Comparison of ENCODE assay signal across 24 mouse cellular contexts in the genomic region with DNA sequence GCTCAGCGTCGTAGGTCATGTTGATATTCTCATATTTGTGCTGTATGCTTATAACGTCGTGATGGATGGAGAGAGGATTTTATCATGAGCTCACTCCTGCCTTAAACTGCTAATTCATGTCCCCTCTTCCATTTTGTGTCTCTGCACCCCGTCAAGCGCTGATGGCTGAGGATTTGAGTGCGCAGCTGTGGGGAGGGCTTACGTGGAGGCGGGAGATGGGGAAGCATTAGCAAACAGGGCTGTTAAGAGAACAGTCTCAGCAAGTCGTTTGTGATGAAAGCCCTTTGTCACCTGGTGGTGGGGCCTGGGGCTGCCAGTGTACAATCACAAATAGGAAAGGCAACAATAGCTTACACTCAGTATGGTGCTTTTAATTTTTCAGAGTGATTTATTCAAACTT.
DNase-seq lines count a peak whose midpoint lies in the region; ATAC-seq and TF ChIP-seq lines count a peak whose summit lies in the region.
"Had no signal": no experiment of that assay in that cellular context is flagged by ENCODE, and none has a peak within 500 bp of the region (broad histone marks: within the 10 kb centered on the region; RNA-seq: fewer than 3 reads in every experiment).

No protein-coding gene starts in this region.

- peak; percentile 43; the same call in 1 of the 2 replicates for ATAC-seq in forebrain, embryonic 13.5 days
- ATAC-seq in forebrain, embryonic 11.5 days (replicated peaks; ENCODE audit: low FRiP score), result no peak
- ATAC-seq in hindbrain, embryonic 16.5 days, result 0 out of 2 replicates have a peak, but pooled peaks have one; percentile 29
- no peak for ATAC-seq in hindbrain, embryonic 12.5 days (ENCODE audit: low FRiP score)
- no peak for ATAC-seq in midbrain, postnatal 0 days (ENCODE audit: low FRiP score)
- ATAC-seq in midbrain, embryonic 11.5 days (ENCODE audit: low FRiP score), result no peak
- ATAC-seq in neural tube, embryonic 15.5 days (ENCODE audit: low FRiP score), result no peak; the same call in 1 of the 2 replicates
- ATAC-seq: intestine, embryonic 15.5 days had no signal

- peaks cover 31% of the 10 kb centered on the region for H3K4me1 ChIP-seq in forebrain, embryonic 13.5 days
- H3K4me1 ChIP-seq in forebrain, embryonic 11.5 days (replicated peaks; ENCODE audit: control insufficient read depth, insufficient read depth, low read length), result 0 out of 2 replicates have a peak, but pooled peaks cover 5% of the 10 kb centered on the region
- peaks cover 17% of the 10 kb centered on the region for H3K4me1 ChIP-seq in hindbrain, embryonic 16.5 days (ENCODE audit: control insufficient read depth, insufficient read depth, low read depth, low read length)
- peaks cover 9% of the 10 kb centered on the region for H3K4me1 ChIP-seq in hindbrain, embryonic 12.5 days
- H3K4me1 ChIP-seq in midbrain, postnatal 0 days (ENCODE audit: insufficient read depth, low read length), result no peaks in the 10 kb centered on the region
- H3K4me1 ChIP-seq in midbrain, embryonic 11.5 days (ENCODE audit: control insufficient read depth, insufficient read depth, low read length), result peaks cover 8% of the 10 kb centered on the region
- H3K4me1 ChIP-seq in neural tube, embryonic 15.5 days, result peaks cover 18% of the 10 kb centered on the region
- H3K4me1 ChIP-seq: embryonic facial prominence, embryonic 13.5 days; heart, embryonic 13.5 days; intestine, embryonic 15.5 days; limb, embryonic 12.5 days; liver, embryonic 15.5 days had no signal

- H3K27ac ChIP-seq in forebrain, embryonic 13.5 days, result no peak overlapping the region
- H3K27ac ChIP-seq in forebrain, embryonic 11.5 days (ENCODE audit: low read depth, low read length), result no peak overlapping the region
- no peak overlapping the region for H3K27ac ChIP-seq in hindbrain, embryonic 16.5 days (ENCODE audit: low read depth, low read length)
- H3K27ac ChIP-seq in hindbrain, embryonic 12.5 days, result no peak overlapping the region
- H3K27ac ChIP-seq in midbrain, postnatal 0 days (ENCODE audit: low read depth, low read length), result no peak overlapping the region
- H3K27ac ChIP-seq in midbrain, embryonic 11.5 days (ENCODE audit: low read depth, low read length), result no peak overlapping the region
- H3K27ac ChIP-seq in neural tube, embryonic 15.5 days (replicated peaks), result peak overlapping the region; percentile 38
- H3K27ac ChIP-seq: embryonic facial prominence, embryonic 13.5 days; heart, embryonic 13.5 days; intestine, embryonic 15.5 days; limb, embryonic 12.5 days; liver, embryonic 15.5 days; midbrain, embryonic 10.5 days had no signal

- 35% methylated on average over 10 of the region's 10 CpGs for WGBS in forebrain, embryonic 13.5 days
- 45% methylated on average over 10 of the region's 10 CpGs for WGBS in forebrain, embryonic 11.5 days
- 31% methylated on average over 10 of the region's 10 CpGs for WGBS in hindbrain, embryonic 16.5 days
- 54% methylated on average over 10 of the region's 10 CpGs for WGBS in hindbrain, embryonic 12.5 days
- WGBS in midbrain, postnatal 0 days, result 34% methylated on average over 10 of the region's 10 CpGs
- WGBS in midbrain, embryonic 11.5 days, result 52% methylated on average over 10 of the region's 10 CpGs
- 24% methylated on average over 10 of the region's 10 CpGs for WGBS in neural tube, embryonic 15.5 days

- H3K27me3 ChIP-seq in forebrain, embryonic 13.5 days, result peaks cover 31% of the 10 kb centered on the region
- no peaks in the 10 kb centered on the region for H3K27me3 ChIP-seq in forebrain, embryonic 11.5 days (ENCODE audit: control insufficient read depth, insufficient read depth, low read length)
- H3K27me3 ChIP-seq in hindbrain, embryonic 16.5 days (replicated peaks; ENCODE audit: control insufficient read depth, insufficient read depth, low read length), result no peaks in the 10 kb centered on the region; the same call in 1 of the 2 replicates
- H3K27me3 ChIP-seq in hindbrain, embryonic 12.5 days, result peaks cover 5% of the 10 kb centered on the region; the same call in 1 of the 2 replicates
- H3K27me3 ChIP-seq in midbrain, postnatal 0 days (ENCODE audit: insufficient read depth, low read length), result no peaks in the 10 kb centered on the region
- peaks cover 6% of the 10 kb centered on the region; the same call in 1 of the 2 replicates for H3K27me3 ChIP-seq in midbrain, embryonic 11.5 days (ENCODE audit: control insufficient read depth, insufficient read depth, low read length)
- 0 out of 2 replicates have a peak, but pooled peaks cover 5% of the 10 kb centered on the region for H3K27me3 ChIP-seq in neural tube, embryonic 15.5 days (replicated peaks)
- H3K27me3 ChIP-seq: intestine, embryonic 15.5 days; liver, embryonic 15.5 days had no signal

- no peak overlapping the region for H3K9ac ChIP-seq in forebrain, embryonic 13.5 days
- H3K9ac ChIP-seq in forebrain, embryonic 11.5 days (ENCODE audit: low read length), result no peak overlapping the region; the same call in 1 of the 2 replicates
- H3K9ac ChIP-seq in hindbrain, embryonic 16.5 days (ENCODE audit: low read depth, low read length), result no peak overlapping the region
- H3K9ac ChIP-seq in hindbrain, embryonic 12.5 days, result no peak overlapping the region
- H3K9ac ChIP-seq in midbrain, postnatal 0 days (replicated peaks; ENCODE audit: low read length, poor library complexity, severe bottlenecking), result no peak overlapping the region
- H3K9ac ChIP-seq in midbrain, embryonic 11.5 days (ENCODE audit: low read length), result no peak overlapping the region
- no peak overlapping the region for H3K9ac ChIP-seq in neural tube, embryonic 15.5 days (replicated peaks)
- H3K9ac ChIP-seq: embryonic facial prominence, embryonic 13.5 days; heart, embryonic 13.5 days; intestine, embryonic 15.5 days; limb, embryonic 12.5 days; liver, embryonic 15.5 days; lung, embryonic 14.5 days had no signal

- H3K36me3 ChIP-seq in forebrain, embryonic 13.5 days (ENCODE audit: poor library complexity, severe bottlenecking), result no peaks in the 10 kb centered on the region
- no peaks in the 10 kb centered on the region for H3K36me3 ChIP-seq in forebrain, embryonic 11.5 days (ENCODE audit: control insufficient read depth, insufficient read depth, low read length)
- H3K36me3 ChIP-seq in hindbrain, embryonic 16.5 days (ENCODE audit: control insufficient read depth, insufficient read depth, low read length), result no peaks in the 10 kb centered on the region
- H3K36me3 ChIP-seq in hindbrain, embryonic 12.5 days, result no peaks in the 10 kb centered on the region
- no peaks in the 10 kb centered on the region for H3K36me3 ChIP-seq in midbrain, postnatal 0 days (ENCODE audit: insufficient read depth, low read length)
- H3K36me3 ChIP-seq in midbrain, embryonic 11.5 days (ENCODE audit: control insufficient read depth, insufficient read depth, low read length), result no peaks in the 10 kb centered on the region
- no peaks in the 10 kb centered on the region for H3K36me3 ChIP-seq in neural tube, embryonic 15.5 days
- H3K36me3 ChIP-seq: embryonic facial prominence, embryonic 13.5 days; G1E; heart, embryonic 13.5 days; intestine, embryonic 15.5 days; limb, embryonic 12.5 days; liver, embryonic 15.5 days; midbrain, embryonic 10.5 days had no signal

- no peak overlapping the region for H3K4me2 ChIP-seq in forebrain, embryonic 13.5 days
- no peak overlapping the region for H3K4me2 ChIP-seq in forebrain, embryonic 11.5 days (ENCODE audit: low read depth, low read length, severe bottlenecking)
- no peak overlapping the region for H3K4me2 ChIP-seq in hindbrain, embryonic 16.5 days (ENCODE audit: low read length)
- H3K4me2 ChIP-seq in hindbrain, embryonic 12.5 days (replicated peaks), result no peak overlapping the region
- H3K4me2 ChIP-seq in midbrain, postnatal 0 days (ENCODE audit: low read depth, low read length, poor library complexity, severe bottlenecking), result no peak overlapping the region
- H3K4me2 ChIP-seq in midbrain, embryonic 11.5 days, result no peak overlapping the region
- no peak overlapping the region for H3K4me2 ChIP-seq in neural tube, embryonic 15.5 days
- H3K4me2 ChIP-seq: embryonic facial prominence, embryonic 13.5 days; heart, embryonic 13.5 days; intestine, embryonic 15.5 days; limb, embryonic 12.5 days; liver, embryonic 15.5 days; lung, embryonic 14.5 days had no signal

- DNase-seq in forebrain, embryonic 11.5 days (ENCODE audit: low spot score), result no peak
- DNase-seq in midbrain, postnatal 0 days (ENCODE audit: low spot score), result peak; percentile 32
- DNase-seq in midbrain, embryonic 11.5 days (ENCODE audit: low spot score, missing footprints), result no peak
- DNase-seq in lung, postnatal 25 days (ENCODE audit: low spot score), result no peak
- DNase-seq: adrenal gland, postnatal 10 days; cerebellum, adult 11-12 months; cerebellum, adult 9-11 months; gastrocnemius, postnatal 10 days; heart, postnatal 10 days; kidney, adult 2 months; kidney, postnatal 36 days; lung, embryonic 14.5 days; lung, postnatal 14 days had no signal

- H3K9me3 ChIP-seq in forebrain, embryonic 13.5 days (replicated peaks), result no peaks in the 10 kb centered on the region
- H3K9me3 ChIP-seq in forebrain, embryonic 11.5 days (ENCODE audit: control insufficient read depth, low read length), result no peaks in the 10 kb centered on the region
- no peaks in the 10 kb centered on the region for H3K9me3 ChIP-seq in hindbrain, embryonic 16.5 days (ENCODE audit: control insufficient read depth, low read length)
- no peaks in the 10 kb centered on the region for H3K9me3 ChIP-seq in hindbrain, embryonic 12.5 days (replicated peaks)
- no peaks in the 10 kb centered on the region for H3K9me3 ChIP-seq in midbrain, postnatal 0 days (ENCODE audit: low read length)
- H3K9me3 ChIP-seq in midbrain, embryonic 11.5 days (ENCODE audit: control insufficient read depth, low read length), result no peaks in the 10 kb centered on the region
- no peaks in the 10 kb centered on the region for H3K9me3 ChIP-seq in neural tube, embryonic 15.5 days (replicated peaks)
- H3K9me3 ChIP-seq: embryonic facial prominence, embryonic 13.5 days; heart, embryonic 13.5 days; intestine, embryonic 15.5 days; limb, embryonic 12.5 days; liver, embryonic 15.5 days; midbrain, embryonic 10.5 days had no signal

- no peak overlapping the region for H3K4me3 ChIP-seq in forebrain, embryonic 13.5 days
- H3K4me3 ChIP-seq in forebrain, embryonic 11.5 days (ENCODE audit: low read depth, low read length), result no peak overlapping the region
- H3K4me3 ChIP-seq in hindbrain, embryonic 16.5 days (ENCODE audit: low read length), result no peak overlapping the region
- H3K4me3 ChIP-seq in hindbrain, embryonic 12.5 days, result no peak overlapping the region
- no peak overlapping the region for H3K4me3 ChIP-seq in midbrain, postnatal 0 days (ENCODE audit: low read depth, low read length)
- H3K4me3 ChIP-seq in midbrain, embryonic 11.5 days (ENCODE audit: low read depth, low read length), result no peak overlapping the region
- H3K4me3 ChIP-seq in neural tube, embryonic 15.5 days (replicated peaks), result no peak overlapping the region
- H3K4me3 ChIP-seq: embryonic facial prominence, embryonic 13.5 days; heart, embryonic 13.5 days; intestine, embryonic 15.5 days; limb, embryonic 12.5 days; liver, embryonic 15.5 days; midbrain, embryonic 10.5 days had no signal

- TF ChIP-seq CTCF in midbrain, postnatal 0 days (IDR thresholded peaks at IDR 0.05), result no peak

Comparison
In these comparisons a context has a peak if more than half of its experiments do, and no peak if none do; other contexts are left out.
1. ATAC-seq: peak in forebrain, embryonic 13.5 days (single experiment) and hindbrain, embryonic 16.5 days (single experiment); none in forebrain, embryonic 11.5 days (single experiment), hindbrain, embryonic 12.5 days (single experiment), midbrain, postnatal 0 days (single experiment), midbrain, embryonic 11.5 days (single experiment) and neural tube, embryonic 15.5 days (single experiment).